Mouse (Mus musculus): ENCODE measurements around the gene Arl15.

Arl15 gene

DNA sequence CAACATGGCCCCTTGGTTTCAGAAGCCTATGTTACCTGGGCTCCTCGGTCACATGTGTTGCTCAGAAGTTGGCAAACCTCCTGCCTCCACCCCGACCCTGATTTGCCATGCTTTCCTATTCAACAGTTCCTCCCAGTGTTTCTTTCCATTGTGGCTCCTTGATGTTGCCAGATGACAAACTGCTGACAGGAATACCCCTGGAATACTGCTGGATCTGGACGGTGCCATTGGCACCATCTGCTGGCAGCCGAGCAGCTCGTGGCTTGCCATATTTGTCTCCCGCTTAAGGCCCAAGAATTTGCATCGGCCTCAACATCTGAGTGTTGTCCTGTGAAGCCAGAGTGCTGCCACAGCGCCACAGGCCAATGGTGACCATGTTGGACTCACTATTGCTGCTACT lies 348.5 kb downstream of the Arl15 start:
- no peak for DNase-seq (ENCODE audit: low read depth, low spot score)

DNA sequence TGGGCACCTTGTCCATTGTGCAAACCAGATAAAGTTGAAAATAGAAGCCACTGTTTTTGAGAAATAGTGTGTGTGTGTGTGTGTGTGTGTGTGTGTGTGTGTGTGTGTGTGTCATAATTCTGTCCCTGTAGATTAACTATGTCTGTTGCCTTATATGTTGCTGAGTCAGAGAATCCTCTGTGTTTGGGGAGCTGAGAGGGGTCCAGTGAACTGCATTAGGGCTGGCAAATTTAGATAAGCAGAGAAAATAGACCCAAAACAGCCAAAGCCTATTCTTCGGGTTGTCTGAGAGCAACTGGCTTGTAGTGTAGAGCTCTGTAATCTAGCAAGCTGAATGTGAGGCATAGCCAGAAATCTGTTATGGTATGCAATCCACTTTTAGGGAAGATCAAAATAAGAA lies 348.9 kb downstream of the Arl15 start:
- no peak for DNase-seq (ENCODE audit: low read depth, low spot score)

DNA sequence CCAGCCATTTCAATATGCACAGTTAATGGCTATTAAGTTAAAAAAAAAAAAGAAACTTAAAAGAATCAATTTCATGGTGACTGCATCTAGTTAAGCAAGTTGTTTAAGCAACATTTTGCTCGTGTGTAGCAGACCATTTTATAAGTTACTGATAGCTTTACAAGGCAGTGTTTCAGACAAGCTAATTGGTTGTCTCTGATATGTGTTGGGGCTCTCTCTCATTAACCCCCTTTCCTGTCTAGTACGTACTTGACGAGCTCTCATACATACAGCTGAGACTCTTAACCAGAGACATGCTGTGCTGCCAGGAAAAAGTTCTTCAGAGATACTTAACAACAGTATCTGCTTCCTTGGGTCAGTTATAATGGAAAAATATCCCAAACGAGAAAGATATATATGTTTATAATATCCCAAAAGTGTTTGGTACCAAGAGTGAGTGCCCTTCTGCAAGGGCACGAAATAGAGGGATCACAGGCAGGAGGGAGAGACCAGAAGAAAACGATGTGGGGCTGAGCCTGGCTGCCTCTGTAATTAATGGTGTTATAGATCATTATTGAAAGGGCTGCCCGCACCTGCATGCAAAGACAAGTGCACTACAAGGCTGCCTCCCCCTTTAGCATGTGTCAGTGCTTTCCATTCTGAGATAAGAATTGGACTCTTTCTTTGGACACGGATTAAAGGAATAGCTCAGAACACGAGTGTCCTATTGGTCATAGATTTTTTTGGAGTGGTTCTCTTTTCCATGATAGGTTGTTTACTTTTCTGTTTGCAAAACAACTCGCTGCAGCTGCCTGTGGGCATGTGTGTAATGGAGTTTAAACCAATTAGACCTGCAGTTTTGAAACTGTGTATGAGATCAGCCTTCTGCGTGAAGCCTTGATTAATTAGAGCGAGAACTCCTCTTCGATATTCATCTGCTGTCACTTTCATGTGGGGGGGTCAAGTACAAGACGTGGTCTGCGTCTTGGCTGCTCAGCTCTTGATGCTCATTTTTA lies 350.0 kb downstream of the Arl15 start:
- no peak for DNase-seq (ENCODE audit: low read depth, low spot score)

DNA sequence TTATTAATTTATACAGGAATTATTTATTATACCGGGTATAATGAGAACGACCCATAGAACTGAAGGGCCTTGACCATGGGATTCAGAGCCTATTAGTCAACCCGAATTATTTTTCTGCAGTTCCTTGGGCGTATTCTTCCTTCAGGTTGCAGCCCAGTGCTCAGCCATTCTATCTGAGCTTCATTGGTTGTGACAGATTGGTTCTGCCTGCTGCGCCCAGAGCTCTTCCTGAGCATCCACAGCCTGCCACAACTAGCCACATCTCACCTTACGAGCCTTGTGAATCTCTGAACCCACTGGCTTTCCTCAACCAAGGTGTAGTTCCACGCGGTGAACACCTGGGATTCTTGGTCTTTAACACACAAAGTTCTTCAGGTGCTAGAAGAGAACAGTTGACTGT lies 350.9 kb downstream of the Arl15 start:
- DNase-seq (ENCODE audit: low read depth, low spot score) = no peak

DNA sequence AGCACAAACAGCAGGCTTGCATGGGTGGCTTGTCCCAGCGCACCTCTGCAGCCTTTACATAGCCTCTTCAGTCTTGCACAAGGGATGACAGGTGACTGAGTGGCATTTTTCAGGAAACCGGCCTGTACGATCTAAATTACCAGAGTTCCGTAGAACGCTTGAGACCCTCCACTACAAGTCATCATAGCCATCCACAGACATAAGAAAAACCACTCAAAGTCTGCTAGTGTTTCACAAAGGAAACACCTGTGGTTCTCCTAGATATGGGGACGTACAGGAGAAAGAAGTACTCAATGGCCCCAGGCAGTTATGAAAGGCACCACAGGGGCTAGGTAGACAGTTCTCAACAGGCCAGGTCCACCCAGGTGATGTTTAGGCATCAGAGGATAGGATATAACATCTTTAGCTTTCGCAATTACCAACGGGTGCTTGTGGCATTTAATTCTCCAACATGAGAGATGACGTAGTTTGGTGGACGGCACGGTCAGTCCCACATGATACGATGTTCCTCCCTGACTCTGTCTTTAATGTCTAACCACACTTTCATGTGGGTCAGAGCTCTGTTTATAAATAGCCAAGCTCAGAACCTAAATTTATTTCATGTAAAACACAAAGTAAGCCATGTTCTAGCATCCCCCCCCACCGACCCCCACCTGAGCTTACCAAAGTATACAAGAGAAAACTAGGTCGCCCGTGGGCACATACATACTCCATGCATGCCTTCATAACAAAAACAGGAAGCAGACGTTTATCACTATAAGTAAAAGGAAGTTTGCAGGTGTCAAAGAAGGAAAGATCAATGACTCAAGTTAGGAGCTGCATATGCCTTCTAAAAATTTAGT lies 356.8 kb downstream of the Arl15 start:
- no peak for DNase-seq (ENCODE audit: low read depth, low spot score)

DNA sequence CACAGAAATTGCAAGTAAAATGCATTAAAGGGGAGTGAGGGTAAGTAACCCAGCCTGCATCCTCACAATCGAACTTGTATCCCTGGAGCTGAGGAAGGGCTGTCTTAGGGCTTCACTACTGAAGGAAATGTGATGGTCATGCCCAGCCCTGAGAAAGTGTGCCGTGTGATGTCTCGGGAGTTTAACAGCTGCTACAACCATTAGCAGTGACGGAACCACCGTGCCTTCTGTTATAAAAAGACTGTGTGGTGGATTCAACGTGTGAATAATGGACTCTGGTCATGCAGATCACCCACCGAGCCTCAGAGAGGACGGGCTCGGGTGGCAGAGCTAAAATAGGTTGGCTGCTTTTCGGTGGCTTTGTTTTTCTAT lies 357.4 kb downstream of the Arl15 start:
- DNase-seq (ENCODE audit: low read depth, low spot score) = no peak

DNA sequence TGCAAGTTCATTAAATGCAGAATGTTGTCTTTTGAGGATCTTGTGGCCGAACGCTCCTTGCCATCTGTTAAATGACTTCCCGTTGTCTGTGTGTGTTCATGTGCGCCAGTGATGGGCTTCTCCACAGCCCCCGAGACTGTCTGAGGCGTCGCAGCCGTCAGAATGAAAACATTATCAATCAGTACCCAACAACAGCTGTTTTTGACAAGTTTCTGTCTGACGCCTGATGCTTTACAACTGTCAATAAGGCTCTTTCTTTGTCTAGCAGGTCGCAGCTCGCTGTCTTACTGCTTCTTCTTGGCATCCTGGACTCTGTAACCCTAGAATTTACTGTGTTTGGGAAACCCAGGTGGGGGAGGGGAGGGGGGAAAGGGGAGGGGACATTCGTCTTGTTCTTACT lies 362.4 kb downstream of the Arl15 start:
- DNase-seq (ENCODE audit: low read depth, low spot score) = no peak

DNA sequence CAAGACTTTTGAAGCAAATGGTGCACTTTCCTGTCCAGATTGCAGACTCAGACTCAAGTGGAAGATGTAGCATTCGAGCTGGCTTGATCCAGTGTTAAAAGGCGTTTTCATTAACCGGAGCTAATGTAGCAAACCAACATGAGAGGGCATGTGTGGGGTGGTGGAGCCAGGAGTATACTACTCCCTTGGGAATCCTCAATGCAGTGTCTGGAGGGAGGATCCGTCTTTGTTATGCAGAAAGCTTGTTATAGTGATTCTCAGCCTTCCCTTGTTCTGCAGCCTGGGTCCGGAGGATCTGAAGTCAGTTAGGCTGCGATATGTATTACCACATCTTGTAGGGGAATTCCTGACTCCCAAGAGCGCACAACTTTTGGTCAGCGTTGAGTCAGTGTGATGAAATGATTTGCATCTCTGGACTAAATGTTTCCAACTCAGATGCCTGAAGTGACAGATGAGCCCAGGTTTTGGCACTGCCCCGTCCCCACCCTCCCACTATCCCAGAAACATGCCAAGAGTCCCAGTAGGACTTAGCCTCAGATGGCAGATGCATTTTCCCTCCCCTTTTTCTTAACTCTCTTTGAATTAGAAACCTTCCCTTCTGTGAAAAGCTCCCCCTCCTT lies 363.9 kb downstream of the Arl15 start:
- DNase-seq (ENCODE audit: low read depth, low spot score) = no peak

DNA sequence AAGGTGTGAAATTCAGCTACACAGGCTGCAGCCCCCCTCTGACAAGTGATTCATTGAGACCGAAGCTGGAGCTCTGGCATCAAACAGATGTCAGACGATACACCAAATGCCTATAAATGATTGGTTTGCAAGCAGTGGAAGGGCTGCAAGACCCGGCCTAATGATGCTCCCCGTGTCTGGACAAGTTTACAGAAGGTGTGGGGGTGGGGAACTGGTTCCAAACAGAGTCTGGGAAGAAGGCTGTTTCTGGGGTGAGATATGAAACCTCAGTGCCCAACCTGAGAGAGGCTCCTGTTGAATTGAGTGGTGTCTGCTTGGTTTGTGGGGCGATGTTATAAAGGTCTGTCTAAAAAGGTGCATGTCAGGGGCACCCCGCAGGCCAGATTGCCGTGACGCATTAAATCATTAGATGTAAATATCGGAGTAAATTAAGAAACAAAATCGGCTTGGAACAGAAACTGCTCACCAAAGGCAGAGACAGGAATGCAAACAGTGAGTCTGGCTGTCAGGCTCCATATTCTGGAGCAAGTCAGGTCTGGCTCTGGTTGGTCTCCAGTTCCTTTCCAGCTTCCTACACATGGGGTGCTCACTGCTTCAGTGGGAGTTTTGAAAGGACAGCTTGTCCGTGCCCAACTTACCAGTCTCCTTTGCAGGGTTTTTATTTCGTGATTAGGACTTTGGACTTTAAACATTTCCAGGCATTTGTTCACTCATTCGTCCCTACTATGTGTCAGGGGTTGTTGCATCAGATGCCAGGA lies 365.5 kb downstream of the Arl15 start:
- no peak for DNase-seq (ENCODE audit: low read depth, low spot score)

DNA sequence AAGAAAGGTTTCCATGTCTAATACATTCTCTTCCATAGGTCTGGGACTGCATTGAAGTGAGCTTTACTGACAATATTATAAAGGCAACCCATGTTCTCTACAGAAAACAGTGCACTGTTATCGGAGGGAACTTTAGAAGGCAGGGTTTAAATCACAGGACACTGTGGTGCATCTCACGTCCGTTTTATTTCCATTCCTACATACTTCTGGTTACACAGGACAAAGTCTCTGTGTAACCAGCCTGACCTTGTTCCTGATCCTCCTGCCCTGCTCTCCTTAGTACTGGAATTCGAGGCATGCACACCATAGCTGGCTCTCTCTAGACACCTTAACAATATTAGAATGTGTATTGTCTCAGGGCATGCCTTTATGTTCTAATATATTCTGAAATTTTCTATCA lies 368.4 kb downstream of the Arl15 start:
- DNase-seq (ENCODE audit: low read depth, low spot score) = no peak

DNA sequence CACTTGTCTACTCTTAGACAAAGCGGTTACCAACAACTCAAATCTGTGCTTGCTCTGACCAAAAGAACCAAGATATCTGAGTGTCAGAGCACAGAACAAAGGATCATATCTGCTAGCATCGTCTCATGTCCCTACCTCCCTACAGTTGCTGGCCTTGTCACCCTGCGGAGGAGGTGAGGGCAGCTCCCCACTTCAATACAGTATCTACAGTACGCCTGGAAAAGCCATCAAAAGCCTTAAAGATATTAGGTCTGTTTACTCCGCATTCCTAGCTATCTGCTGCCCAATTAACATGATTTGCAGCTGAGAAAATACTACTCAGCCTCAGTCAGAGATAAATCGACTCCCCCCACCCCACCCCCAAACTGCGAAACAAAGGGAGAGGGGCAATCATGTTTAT lies 371.3 kb downstream of the Arl15 start:
- no peak for DNase-seq (ENCODE audit: low read depth, low spot score)

DNA sequence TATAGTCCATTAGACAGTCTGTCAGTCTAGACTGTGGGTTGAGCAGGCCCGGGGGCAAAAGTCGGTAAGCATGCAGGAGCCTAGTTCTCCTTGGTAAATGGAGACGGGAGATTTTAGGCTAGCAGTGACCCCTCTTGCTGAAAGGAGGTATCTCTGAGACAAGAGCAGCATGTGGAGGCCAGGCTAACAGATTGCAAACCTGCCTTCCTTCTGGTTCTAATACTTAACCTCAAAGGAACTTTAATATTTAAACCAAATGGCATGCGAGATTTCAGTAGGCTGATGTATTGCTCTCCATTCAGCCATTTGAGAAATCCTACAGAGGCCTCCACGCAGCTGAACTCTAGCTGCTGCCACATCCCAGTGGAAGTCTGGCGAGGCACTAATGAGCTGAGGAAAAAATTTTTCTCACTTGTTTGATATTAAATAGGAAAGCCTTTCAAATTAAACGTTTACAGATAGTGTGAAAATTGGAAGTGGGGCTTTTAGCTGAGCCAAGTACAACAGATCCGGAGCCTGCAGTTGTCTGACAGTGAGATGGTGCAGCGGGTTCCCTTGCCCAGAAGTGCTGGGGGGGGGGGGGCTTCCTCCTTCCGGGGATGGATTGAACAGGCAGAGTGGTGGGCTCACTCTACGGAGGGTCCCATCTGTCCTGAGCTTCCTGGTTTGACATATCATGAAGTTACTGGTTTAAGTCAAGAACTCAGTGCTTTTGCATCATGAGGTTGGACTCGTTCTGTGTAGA lies 372.3 kb downstream of the Arl15 start:
- no peak for DNase-seq (ENCODE audit: low read depth, low spot score)

DNA sequence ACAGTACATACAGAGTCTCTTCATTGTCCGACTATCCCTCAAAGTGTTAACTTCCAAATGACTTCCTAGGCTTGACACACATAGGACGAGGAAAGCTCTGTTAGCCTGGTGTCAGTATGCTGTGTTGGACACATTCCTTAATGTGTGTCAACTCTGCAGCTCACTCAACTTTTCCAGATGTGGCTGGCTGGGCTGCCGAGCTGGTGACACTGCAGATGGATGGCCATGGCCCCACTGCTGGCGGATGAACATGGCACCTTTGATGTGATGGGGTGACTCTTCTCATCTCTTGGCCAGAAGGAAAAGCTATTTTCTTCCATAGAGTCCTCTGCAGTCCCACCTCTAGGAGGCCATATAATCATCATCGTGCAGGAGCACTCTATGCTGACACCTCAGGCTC lies 375.8 kb downstream of the Arl15 start:
- no peak for DNase-seq (ENCODE audit: low read depth, low spot score)

DNA sequence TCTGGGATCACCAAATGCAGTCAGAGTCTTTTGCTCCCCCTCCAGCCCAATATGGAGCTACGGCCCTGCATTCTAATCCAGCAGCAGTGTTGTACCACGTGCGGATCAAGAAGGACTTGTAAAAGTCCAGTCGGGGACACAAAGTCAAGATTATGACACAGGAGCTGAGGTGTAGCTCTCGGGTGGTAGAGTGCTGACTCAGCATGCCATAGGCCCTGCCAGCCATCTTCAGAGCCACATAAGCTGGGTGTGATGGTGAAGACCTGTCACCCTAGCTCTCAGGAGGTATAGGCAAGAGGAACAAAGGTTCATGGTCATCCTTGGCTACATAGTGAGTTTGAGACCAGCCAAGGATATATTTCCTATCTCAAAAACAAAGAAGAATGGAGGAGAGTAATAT lies 377.2 kb downstream of the Arl15 start:
- no peak for DNase-seq (ENCODE audit: low read depth, low spot score)

DNA sequence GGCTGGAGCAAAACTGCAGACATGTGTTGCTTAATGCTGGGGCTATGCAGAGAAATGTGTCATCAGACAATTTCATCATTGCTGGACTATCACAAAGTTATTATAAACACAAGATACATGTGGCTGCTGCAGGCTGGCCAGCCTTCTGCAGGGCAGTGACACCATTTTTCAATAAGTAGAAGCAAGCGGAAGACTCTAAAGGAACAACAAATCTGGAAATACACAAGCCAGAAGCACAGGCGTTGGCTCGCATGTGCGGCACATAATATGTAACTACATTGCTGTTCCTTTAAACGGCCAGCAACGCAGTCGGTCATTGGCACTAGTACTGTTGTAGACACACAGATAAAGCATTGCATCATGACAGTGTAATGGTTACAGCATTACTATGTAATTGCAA lies 393.8 kb downstream of the Arl15 start:
- DNase-seq (ENCODE audit: low read depth, low spot score) = no peak

DNA sequence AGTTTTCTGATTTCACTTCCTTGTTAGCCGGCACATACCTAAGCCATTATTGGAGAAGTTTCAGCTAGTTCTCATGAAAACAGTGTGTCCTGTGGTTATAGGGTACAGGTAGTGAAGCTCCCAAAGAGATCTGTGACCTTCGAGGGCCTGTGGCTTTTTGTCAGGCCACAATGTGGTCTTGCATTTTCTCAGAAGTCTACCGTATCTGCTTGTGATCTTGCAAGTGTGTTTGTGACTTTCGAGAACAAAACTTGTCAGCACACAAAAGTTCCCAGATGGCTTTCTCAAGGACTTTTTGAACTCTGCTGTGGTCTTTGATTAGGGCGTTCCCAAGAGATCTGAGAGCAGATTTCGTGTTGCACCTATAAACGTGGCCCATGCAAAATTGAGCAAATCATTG lies 394.5 kb downstream of the Arl15 start:
- no peak for DNase-seq (ENCODE audit: low read depth, low spot score)

DNA sequence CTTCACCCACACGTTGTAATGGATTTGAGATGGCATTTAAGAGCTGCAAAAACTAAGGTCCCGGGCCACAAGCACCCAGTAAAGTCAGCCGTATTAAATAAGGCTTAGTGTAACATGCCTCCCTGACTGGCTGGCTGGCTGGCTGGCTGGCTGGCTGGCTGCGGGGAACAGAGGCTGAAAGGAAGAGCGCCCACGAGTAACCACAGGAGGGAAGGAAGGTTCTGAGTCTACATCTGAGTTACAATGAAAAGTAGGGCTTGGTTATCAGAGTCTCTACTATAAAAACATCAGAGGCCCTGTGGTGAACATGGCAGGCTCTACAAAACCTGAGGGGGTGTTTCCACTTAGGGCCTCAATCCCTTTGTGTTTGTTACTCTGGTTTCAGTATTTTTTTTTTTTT lies 395.1 kb downstream of the Arl15 start:
- no peak for DNase-seq (ENCODE audit: low read depth, low spot score)

DNA sequence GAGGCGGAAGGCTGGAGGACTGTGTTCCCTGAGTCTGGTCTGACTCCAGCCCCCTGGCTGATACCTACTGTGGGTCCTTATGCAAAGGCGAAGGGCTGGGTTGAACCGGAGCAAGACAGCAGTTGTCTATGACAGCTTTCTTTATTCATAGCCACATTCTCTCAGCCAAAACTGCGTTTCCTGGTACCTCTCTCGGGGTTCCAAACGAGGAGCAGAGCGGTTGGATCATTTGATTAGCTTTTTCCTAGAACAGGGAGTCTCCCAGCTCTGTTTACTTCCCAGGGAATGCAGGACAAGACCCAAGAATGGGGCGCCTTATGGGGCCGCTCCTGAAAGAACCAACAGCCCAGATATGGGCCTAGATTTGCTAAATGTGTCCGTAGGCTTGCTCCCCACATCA lies 396.6 kb downstream of the Arl15 start:
- DNase-seq (ENCODE audit: low read depth, low spot score) = no peak

DNA sequence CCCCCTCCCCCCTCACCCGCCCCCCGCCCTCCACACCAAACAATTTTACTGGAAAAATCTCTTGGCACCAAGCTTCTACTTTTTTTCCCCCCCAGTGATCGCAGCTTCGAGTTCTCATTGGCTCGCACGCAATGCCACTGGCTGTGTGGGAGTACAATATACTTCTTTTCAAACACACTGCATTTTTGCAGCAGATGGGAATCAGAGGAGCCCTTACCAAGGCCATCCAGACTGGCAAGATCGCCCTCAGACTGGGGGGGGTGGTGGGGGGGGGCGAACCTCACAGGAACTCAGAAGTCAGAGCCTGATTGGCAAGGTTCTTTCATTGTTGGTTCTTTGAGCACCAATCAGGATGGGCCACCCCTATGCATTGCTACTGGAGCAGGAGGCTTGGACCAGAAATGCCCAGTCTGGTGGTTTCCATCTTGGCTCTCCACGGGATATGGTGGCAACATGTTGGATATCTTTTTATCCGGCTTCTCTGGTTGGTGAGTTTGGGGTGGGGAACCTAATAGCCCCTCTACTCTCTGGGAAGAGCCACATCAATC lies 404.0 kb downstream of the Arl15 start:
- DNase-seq (ENCODE audit: low read depth, low spot score) = no peak

DNA sequence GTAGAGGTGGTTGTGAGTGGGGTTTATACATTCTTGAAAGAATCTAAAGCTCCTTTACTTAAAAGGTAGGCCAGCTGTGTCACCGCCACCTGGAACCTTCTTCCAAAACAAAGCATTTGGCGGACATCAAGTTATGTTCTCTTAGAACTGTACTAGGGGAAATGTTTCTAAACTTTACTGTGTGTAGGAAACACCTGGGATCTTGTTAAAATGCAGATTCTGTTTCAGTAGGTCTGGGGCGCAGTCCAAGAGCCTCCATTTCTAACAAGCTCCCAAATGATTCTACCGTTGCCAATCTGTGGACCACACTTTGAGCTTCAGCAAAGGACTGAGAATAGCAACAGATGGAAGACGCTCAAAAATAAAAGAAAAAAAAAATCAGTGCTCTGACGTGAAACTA lies 405.4 kb downstream of the Arl15 start:
- DNase-seq (ENCODE audit: low read depth, low spot score) = no peak

DNA sequence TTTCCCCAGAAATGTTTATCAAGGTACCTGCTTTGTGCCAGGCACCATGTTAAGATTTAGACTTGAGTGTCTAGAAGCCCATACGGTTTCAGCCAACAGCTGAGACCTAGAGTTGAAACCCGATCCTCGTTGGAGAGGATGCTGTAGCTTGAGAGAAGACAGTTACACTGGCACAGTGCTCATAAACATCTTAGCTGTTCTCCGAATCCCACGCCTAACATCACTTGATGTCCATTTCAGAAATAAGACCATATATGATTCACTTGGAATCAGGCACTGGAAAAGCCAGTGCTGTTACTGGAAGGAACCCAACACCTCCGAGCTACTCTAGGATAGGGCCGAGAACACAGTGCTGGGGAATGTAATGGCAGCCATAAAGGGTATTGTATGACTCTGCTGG lies 406.2 kb downstream of the Arl15 start:
- DNase-seq (ENCODE audit: low read depth, low spot score) = no peak

All from brain, embryonic 18.5 days (tissue).